Mouse (Mus musculus) liver, adult 2 months (tissue): ENCODE measurements at regions not wholly inside any gene's neighbourhood (a gene's known extent, or its start where the extent isn't known, plus 50 kb on each side); places are given as distances from the start of the nearest gene placed in this dataset.

Experiments used
- CTCF ChIP-seq: fragments of 200-500 bp; IDR thresholded peaks from 2 replicates; pipeline ENCODE4 v1.5.1; 2011; ENCODE audit warnings: low read depth, low read length, control low read depth
- POLR2A ChIP-seq: fragments of 200-500 bp; IDR thresholded peaks from 2 replicates; pipeline ENCODE4 v1.6.1; 2011; ENCODE audit warnings: low read length, control low read depth; ENCODE audit not compliant: insufficient read depth; ENCODE audit errors: extremely low read depth

DNA sequence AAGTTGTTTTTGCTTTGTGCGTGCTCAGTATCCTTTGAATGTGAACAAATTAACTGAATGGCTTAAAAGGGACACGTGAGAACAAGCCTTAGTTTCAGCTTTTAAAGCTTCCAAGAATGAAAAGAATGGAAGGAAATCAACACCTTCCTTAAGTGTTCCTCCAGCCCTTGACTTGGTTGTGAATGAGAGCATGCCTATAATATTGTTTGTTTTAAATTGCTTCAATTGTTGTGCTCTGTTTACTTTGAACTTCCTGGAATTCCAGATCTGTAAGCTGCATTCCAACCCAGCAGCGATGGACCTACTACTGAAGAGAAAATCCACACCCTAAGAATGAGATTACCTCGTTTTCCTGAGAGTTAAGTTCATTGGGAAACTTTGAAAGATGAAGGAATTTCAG, 154.9 kb downstream of the Rfx6 start:
- TF ChIP-seq POLR2A = no peak
- TF ChIP-seq CTCF = no peak
